Mouse (Mus musculus): ENCODE measurements around the gene Pla2g5.

GRCm38 (mm10) chr4:138775435-138775834, 87.8 kb downstream of the Pla2g5 start, which contains the start of gene Pla2g2d:
- TF ChIP-seq POLR2A (IDR thresholded peaks at IDR 0.05; ENCODE audit: extremely low read depth, insufficient read depth, low read length) (no peak), CTCF (IDR thresholded peaks at IDR 0.05; ENCODE audit: low read depth, low read length) (no peak)

All from liver, adult 2 months (tissue).